Mouse (Mus musculus): ENCODE data around the gene Tanc2. TPM values are rescaled to one million over a fixed set of nuclear protein-coding genes. Genes with fewer than 3 reads are reported as not detected.

The Tanc2 gene
- total and polyA plus RNA-seq, 3 experiments: 0.04 to 0.18 TPM; not detected in 1

GRCm38 (mm10) chr11:105582020-105582419 is 7.8 kb upstream of the Tanc2 start:
- Histone ChIP-seq H3K9ac (ENCODE audit: control insufficient read depth, low read depth, low read length, poor library complexity, severe bottlenecking) (no peak overlapping the region), H3K4me3 (ENCODE audit: control insufficient read depth in 1 of 2, insufficient read depth in 1 of 2, low read depth in 2 of 2, low read length in 2 of 2) (no peak overlapping the region), H3K79me2 (ENCODE audit: control insufficient read depth, insufficient read depth, low read length, poor library complexity) (no peaks in the 10 kb centered on the region), H3K27ac (ENCODE audit: control insufficient read depth, low read depth, low read length) (no peak overlapping the region), H3K9me3 (replicated peaks; ENCODE audit: insufficient read depth, low read length) (no peaks in the 10 kb centered on the region), H3K27me3 (ENCODE audit: control insufficient read depth in 1 of 2, insufficient read depth in 2 of 2, low read length in 2 of 2) (peaks cover 5 to 16% of the 10 kb centered on the region in 2 experiments), H3K36me3 (ENCODE audit: control insufficient read depth in 1 of 2, insufficient read depth in 2 of 2, low read length in 2 of 2) (no peaks in the 10 kb centered on the region), H3K4me1 (ENCODE audit: control insufficient read depth in 1 of 2, insufficient read depth in 2 of 2, low read length in 2 of 2) (no peaks in the 10 kb centered on the region)
- no peak for TF ChIP-seq KAT2A (conservative IDR thresholded peaks at IDR 0.05; ENCODE audit: low read depth, low read length)
- TF ChIP-seq ZNF384 (IDR thresholded peaks at IDR 0.05; ENCODE audit: low read depth, low read length): no peak
- no peak for TF ChIP-seq POLR2AphosphoS2 (IDR thresholded peaks at IDR 0.05; ENCODE audit: low read length)
- no peak for TF ChIP-seq MAFK (IDR thresholded peaks at IDR 0.05; ENCODE audit: borderline replicate concordance, low read depth, low read length)
- TF ChIP-seq ZMIZ1 (IDR thresholded peaks at IDR 0.05; ENCODE audit: low read depth, low read length): no peak
- TF ChIP-seq NRF1 (IDR thresholded peaks at IDR 0.05; ENCODE audit: insufficient read depth, low read depth, low read length, poor library complexity, severe bottlenecking): no peak
- no peak for TF ChIP-seq MAX (IDR thresholded peaks at IDR 0.05; ENCODE audit: low read length)
- TF ChIP-seq MXI1 (IDR thresholded peaks at IDR 0.05; ENCODE audit: low read depth, low read length): no peak
- no peak for TF ChIP-seq NELFE (IDR thresholded peaks at IDR 0.05; ENCODE audit: low read depth, low read length)
- TF ChIP-seq JUND (IDR thresholded peaks at IDR 0.05; ENCODE audit: low read depth, low read length): no peak
- no peak for TF ChIP-seq TAL1 (IDR thresholded peaks at IDR 0.05; ENCODE audit: low read length)
- TF ChIP-seq ETS1 (IDR thresholded peaks at IDR 0.05; ENCODE audit: low read depth, low read length): no peak
- no peak for TF ChIP-seq MAZ (IDR thresholded peaks at IDR 0.05; ENCODE audit: low read depth, low read length)
- TF ChIP-seq RCOR1 (IDR thresholded peaks at IDR 0.05; ENCODE audit: low read depth, low read length): no peak
- TF ChIP-seq ZKSCAN1 (IDR thresholded peaks at IDR 0.05; ENCODE audit: low read depth, low read length): no peak
- DNase-seq (ENCODE audit: low read depth, low spot score): no peak

- no peak overlapping the region for H3K27ac ChIP-seq (ENCODE audit: control insufficient read depth, low read depth, low read length)
- H3K79me2 ChIP-seq (ENCODE audit: control insufficient read depth, insufficient read depth, low read length, poor library complexity): no peaks in the 10 kb centered on the region
- peaks cover 2 to 13% of the 10 kb centered on the region in 2 experiments; a peak in 3 of 4 replicates for H3K27me3 ChIP-seq (ENCODE audit: control insufficient read depth in 1 of 2, insufficient read depth in 2 of 2, low read length in 2 of 2)
- H3K36me3 ChIP-seq (ENCODE audit: control insufficient read depth in 1 of 2, insufficient read depth in 2 of 2, low read length in 2 of 2): no peaks in the 10 kb centered on the region
- DNase-seq (ENCODE audit: low read depth, low spot score): no peak
- TF ChIP-seq TCF12 (IDR thresholded peaks at IDR 0.05; ENCODE audit: low read depth, low read length): no peak
- no peak for TF ChIP-seq GATA1 (IDR thresholded peaks at IDR 0.05; ENCODE audit: low read depth, low read length)
- no peak for TF ChIP-seq RAD21 (IDR thresholded peaks at IDR 0.05; ENCODE audit: low read depth, low read length)
- TF ChIP-seq MAX (IDR thresholded peaks at IDR 0.05; ENCODE audit: low read length): no peak
- TF ChIP-seq ELF1 (IDR thresholded peaks at IDR 0.05; ENCODE audit: low read depth, low read length): no peak
- no peak for TF ChIP-seq ZMIZ1 (IDR thresholded peaks at IDR 0.05; ENCODE audit: low read depth, low read length)
- TF ChIP-seq ZKSCAN1 (IDR thresholded peaks at IDR 0.05; ENCODE audit: low read depth, low read length): no peak
- TF ChIP-seq HCFC1 (IDR thresholded peaks at IDR 0.05; ENCODE audit: low read depth, low read length): no peak
- TF ChIP-seq JUND (IDR thresholded peaks at IDR 0.05; ENCODE audit: low read depth, low read length): no peak
- TF ChIP-seq KAT2A (conservative IDR thresholded peaks at IDR 0.05; ENCODE audit: low read depth, low read length): no peak
- no peak for TF ChIP-seq E2F4 (IDR thresholded peaks at IDR 0.05; ENCODE audit: borderline replicate concordance, low read depth, low read length)
- TF ChIP-seq CHD1 (IDR thresholded peaks at IDR 0.05; ENCODE audit: low read depth, low read length): no peak
- no peak overlapping the region for H3K4me3 ChIP-seq (ENCODE audit: control insufficient read depth in 1 of 2, insufficient read depth in 1 of 2, low read depth in 2 of 2, low read length in 2 of 2)
- H3K9me3 ChIP-seq (replicated peaks; ENCODE audit: insufficient read depth, low read length): no peaks in the 10 kb centered on the region
- no peaks in the 10 kb centered on the region for H3K4me1 ChIP-seq (ENCODE audit: control insufficient read depth in 1 of 2, insufficient read depth in 2 of 2, low read length in 2 of 2)
- no peak overlapping the region for H3K9ac ChIP-seq (ENCODE audit: control insufficient read depth, low read depth, low read length, poor library complexity, severe bottlenecking)
These were observed 432 bp upstream of the Tanc2 start for GRCm38 (mm10) chr11:105589231-105589876.

Measured in MEL (cell line).